Mouse (Mus musculus) retina, postnatal 7 days (tissue): Measurements from ENCODE around the gene Bace2.

Source experiments
- DNase-seq: peaks from one replicate; pipeline ENCODE4 v3.0.0-alpha.2; 2012; ENCODE audit warnings: low read depth, low spot score

The Bace2 gene

DNA sequence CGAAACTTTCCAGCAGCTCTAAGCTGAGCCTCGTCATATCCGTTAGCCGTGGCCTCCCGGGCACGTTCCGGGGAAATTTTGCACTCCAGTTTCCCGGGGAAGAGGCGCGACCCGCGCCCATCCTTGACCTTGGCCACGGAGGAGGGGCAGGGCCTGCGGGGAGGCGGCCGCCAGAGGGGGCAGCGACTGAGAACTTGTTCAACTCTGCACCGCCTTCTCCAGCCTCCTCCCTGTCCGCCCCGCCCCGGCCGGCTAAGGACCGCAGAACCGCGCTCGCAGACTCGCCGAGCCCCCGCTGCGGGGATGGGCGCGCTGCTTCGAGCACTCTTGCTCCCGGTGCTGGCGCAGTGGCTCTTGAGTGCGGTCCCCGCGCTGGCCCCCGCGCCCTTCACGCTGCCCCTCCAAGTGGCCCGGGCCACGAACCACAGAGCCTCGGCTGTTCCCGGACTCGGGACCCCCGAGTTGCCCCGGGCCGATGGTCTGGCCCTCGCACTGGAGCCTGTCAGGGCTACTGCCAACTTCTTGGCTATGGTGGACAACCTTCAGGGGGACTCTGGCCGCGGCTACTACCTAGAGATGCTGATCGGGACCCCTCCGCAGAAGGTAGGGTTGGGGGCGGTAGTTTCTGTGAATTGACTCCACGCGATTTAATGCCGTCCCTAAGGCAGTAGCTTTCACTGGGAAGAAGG is at the start of gene Bace2:
TSS of gene Bace2 (plus strand) at position 244 of the 689 bp plus-strand sequence.
- DNase-seq, result no peak

GRCm38 (mm10) chr16:97307594-97307993 is 48.9 kb upstream of the Bace2 start:
- DNase-seq, result no peak

DNA sequence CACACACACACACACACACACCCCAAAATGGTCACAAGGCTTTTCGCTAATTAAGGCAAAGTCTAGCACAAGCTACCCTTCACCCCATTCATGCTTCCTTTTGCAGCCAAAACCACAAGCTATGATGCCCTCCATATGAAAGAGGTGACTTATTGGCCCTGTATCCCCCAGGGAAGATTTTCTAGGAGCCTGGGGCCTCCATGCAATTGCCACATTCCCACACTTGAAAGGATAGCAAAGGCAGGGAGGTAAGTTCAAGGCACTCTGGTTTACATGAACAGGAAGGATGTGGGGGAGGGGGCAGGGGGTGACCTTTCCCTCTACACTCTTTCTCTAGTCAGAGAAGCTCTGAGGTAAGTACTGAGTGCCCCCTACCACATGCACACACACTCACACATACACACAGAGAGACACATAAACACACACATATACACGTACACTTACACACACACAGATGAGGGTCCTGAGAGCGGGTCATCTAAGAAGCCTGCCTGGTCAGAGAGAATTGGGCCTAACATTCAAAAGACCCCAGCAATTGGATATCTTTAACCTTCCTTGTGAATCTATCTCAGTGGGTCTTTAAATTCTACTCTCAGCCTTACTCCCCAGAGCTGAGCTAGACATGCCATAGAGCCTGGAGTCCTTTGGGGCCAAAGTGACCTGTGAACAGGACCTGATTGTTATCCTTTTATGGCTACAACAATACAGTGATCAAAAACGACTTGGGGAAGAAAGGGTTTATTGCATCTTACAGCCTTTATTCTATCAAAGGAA is 46.6 kb upstream of the Bace2 start:
- DNase-seq, result no peak

GRCm38 (mm10) chr16:97310570-97310846 is 46.0 kb upstream of the Bace2 start:
- DNase-seq, result no peak

DNA sequence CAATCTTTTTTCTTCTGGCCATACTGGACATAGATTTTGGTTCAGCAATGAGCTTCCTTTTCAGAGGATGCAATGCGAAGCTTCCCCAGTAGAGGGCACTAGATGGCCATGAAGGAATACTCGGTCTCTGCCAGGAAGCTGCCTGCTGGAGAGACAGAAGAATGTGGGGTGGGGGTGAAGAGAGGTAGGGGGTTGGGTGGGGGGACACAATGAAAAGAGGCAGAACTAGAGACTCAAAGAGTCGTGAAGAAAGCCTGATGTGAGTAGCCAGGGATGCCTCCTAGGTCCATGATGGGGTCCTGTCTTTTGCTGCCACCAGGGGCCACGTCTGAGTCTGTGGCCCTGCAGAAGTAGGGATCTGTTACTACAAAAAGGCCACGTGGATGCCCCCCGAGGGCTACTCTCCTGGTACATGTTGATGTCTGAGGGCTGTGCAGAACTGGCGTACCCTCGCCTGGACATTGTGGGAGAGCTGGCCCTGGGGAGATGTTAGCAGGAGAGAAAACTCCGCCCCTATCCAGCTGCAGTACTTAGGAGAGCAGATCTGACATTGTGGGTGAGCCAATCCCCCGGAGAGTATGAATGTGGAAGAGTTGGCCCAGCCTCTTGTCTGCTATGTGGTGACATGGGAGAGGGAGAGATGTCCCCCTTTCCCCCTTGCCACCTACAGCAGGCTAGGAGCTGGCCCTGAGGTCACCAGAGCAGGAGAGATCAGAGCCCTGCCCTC is 43.4 kb upstream of the Bace2 start:
- DNase-seq, result peak; percentile 57

- DNase-seq, result no peak
Observed at GRCm38 (mm10) chr16:97321576-97321975, 35.0 kb upstream of the Bace2 start.

- DNase-seq, result no peak
Observed at GRCm38 (mm10) chr16:97322604-97323003, 33.9 kb upstream of the Bace2 start.

GRCm38 (mm10) chr16:97325975-97326374 is 30.6 kb upstream of the Bace2 start:
- DNase-seq, result no peak

DNA sequence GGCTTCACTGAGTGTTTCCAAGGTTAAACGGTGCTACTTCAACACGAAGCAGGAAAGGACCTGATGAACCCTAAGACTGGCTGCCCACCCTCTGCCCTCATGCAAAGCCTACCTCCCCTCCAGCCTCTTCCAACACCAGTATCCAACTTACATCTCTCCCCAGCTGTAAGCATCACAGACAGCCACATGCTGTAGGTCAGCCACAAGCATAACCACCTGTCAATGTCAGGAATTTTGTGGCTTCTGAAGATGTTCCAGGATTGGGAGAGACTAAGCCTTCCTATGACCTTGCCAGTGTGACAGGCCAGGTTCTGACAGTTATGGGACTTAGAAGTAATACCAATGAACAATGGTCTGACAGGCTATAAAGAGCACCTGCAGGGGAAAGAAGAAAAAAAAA is 27.9 kb upstream of the Bace2 start:
- no peak for DNase-seq

DNA sequence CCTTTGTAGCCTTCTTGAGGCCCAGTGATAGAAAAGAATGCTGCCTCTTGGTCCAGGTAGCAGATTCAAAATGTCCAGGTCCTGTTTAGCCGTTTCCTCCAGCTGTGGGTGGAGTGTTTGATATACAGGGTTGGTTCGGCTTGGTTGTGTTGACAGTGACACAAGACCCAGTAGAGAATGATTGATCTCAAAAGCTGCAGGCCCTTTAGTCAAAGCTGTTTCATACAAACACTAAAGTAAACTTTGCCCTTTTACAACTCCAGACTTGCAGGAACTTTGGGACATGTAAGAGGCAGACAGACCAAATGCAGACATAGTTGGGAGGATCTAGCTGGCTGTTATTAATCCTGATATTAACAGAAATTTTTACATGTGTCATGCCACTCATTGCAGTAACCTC is 3.5 kb upstream of the Bace2 start:
- no peak for DNase-seq

GRCm38 (mm10) chr16:97354632-97355031 is 1.9 kb upstream of the Bace2 start:
- DNase-seq, result no peak

- no peak for DNase-seq
Observed at GRCm38 (mm10) chr16:97357188-97357821, 763 bp downstream of the Bace2 start.

- no peak for DNase-seq
Observed at GRCm38 (mm10) chr16:97362231-97362888, 5.8 kb downstream of the Bace2 start.

- no peak for DNase-seq
Observed at GRCm38 (mm10) chr16:97366141-97366540, 9.6 kb downstream of the Bace2 start.

- no peak for DNase-seq
Observed at GRCm38 (mm10) chr16:97370258-97370657, 13.7 kb downstream of the Bace2 start.

- DNase-seq, result no peak
Observed at GRCm38 (mm10) chr16:97387955-97388354, 31.4 kb downstream of the Bace2 start.

DNA sequence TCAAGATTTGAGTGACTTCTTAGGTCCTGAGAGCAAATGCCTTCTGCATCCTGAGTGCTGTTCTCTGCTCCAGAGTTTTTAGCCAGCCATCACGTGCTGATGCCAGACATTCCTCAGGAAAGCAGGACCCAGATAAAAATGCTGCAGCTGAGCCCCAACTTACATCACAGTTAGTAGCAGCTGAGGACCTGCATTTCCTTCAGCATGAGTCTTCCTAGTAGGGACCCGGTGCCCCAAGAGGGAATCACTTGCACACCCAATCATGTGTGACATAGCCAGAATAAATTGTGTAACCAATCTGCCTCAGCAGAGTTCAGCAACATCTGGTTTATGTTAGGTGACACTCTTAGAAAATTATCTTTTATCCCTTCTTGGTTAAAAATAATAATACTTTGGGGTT is 34.7 kb downstream of the Bace2 start:
- no peak for DNase-seq

DNA sequence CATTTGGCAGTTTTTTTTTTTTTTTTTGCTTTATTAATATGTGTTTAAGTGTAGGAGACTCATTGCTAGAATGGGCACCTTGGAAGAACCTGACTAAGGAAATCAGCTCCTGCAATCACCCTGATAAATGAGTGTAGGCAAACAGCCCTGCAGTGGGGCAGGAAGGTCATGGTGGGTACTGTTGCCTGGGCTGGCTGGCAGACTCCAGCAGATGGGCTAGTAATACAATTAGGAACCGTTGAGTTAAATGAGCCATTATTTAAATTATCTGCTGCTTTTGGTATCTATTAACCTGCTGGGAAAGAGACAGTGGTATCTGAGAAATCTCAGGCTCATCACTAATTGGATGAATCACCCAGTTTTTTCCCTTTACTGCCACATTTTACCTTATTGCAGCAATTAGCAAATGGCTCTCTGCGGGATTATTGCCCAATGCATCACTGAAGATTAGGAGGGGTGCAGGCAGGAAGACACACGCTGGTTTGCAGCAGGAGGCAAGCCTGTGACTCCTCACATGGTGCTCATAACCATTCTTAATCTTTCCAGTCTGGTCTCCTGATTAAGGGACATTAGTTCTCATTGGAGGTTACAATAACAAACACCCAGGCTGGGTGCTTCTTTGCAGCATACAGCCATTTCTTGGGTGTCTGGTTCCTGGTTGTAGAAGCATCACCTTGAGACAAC is 35.3 kb downstream of the Bace2 start:
- DNase-seq, result no peak

DNA sequence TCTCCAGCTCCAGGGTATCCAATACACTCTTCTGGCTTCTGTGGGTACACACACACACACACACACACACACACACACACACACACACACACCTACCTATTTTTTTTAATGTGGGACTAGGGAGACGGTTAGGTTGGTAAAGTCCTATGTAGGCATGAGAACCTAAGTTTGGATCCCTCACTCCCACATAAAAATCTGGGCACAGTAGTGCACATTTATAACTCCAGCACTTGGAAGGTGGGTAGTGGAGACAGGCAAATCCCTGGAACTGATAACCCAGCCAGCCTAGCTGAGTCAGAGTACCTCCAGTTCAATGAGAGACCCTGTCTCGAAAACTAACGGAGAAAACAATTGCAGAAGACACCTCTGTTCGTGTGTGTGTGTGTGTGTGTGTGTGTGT is 39.9 kb downstream of the Bace2 start:
- DNase-seq, result no peak

DNA sequence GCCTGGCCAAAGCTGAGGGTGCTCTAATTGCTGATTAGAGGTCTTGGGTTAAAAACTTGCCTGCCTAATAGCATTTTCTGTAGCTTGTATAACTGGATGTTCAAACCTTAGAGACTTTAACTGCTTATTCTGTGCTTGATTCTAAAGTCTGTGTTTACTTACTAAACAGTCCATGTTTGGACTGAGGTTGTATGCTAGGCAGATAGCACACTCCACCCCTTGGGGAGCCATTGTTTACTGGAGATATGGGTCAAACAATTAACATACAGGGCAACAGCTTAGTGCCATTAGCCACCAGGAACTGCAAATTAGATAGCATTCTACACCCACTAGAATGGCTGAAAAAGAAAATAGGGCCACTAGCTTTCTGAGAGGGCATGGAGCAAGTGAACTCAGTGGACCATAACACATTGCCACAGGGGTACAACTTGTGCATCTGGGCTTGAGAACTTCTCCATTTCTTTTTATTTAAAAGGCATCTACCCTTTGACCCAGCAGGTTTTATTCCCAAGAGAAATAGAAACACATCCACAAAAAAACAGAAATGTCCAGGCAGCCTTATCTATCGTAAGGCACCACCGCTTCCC is 41.5 kb downstream of the Bace2 start:
- no peak for DNase-seq

GRCm38 (mm10) chr16:97399991-97400390 is 43.4 kb downstream of the Bace2 start:
- no peak for DNase-seq
